8 mouse cellular contexts compared by ENCODE assay signal in the genomic region with DNA sequence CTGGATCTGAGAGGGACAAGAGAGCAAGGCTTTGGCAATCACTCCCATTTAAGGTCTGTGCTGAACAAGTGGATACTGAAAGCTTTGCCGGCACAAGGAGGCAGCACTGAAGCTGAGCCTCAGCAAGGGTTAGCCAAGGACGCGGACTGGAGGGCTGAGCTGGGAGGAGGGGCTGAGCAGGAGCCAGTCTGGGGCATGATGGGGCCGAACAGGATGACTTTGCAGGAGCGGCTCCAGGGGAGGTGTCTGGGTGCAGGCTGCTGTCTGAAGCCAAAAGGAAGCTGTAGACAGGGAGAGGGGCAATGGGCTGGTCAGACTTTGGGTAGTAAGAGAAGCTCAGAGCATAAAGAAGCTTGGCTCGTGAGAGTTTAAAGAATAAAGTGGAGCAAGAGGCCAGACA. TPM values are rescaled to one million over a fixed set of nuclear protein-coding genes. Genes with fewer than 3 reads are reported as not detected.
DNase-seq lines count a peak whose midpoint lies in the region; ATAC-seq lines count a peak whose summit lies in the region.
"Had no signal": no experiment of that assay in that cellular context is flagged by ENCODE, and none has a peak within 500 bp of the region (broad histone marks: within the 10 kb centered on the region; RNA-seq: fewer than 3 reads in every experiment).

No protein-coding gene starts in this region.

- H3K27ac ChIP-seq in forebrain, embryonic 16.5 days (ENCODE audit: low read length) = no peak overlapping the region

- peak; percentile 80 for DNase-seq in ZHBTc4 (ENCODE audit: low read depth, low spot score)
- DNase-seq in cerebellum, adult 11-12 months = peak; percentile 27
- DNase-seq in heart, postnatal 14 days = peak; percentile 64 to 79
- DNase-seq in kidney, postnatal 4 days = peak; percentile 71 to 83
- DNase-seq in lung, postnatal 25 days (ENCODE audit: low spot score) = peak; percentile 89
- peak; percentile 77 for DNase-seq in skeletal muscle tissue, adult 2 months (ENCODE audit: low read depth, low spot score)

- 0 out of 2 replicates have a peak, but pooled peaks cover 2% of the 10 kb centered on the region for H3K4me1 ChIP-seq in forebrain, embryonic 16.5 days (replicated peaks; ENCODE audit: control insufficient read depth, insufficient read depth, low read length)

- no peak overlapping the region for H3K9ac ChIP-seq in forebrain, embryonic 16.5 days (replicated peaks; ENCODE audit: low read depth, low read length)

- H3K4me3 ChIP-seq in forebrain, embryonic 16.5 days (replicated peaks; ENCODE audit: low read length) = no peak overlapping the region

- no peak overlapping the region for H3K4me2 ChIP-seq in forebrain, embryonic 16.5 days (ENCODE audit: low read length)

- ATAC-seq in forebrain, embryonic 16.5 days = peak; percentile 50; the same call in 1 of the 2 replicates

- no peaks in the 10 kb centered on the region for H3K27me3 ChIP-seq in forebrain, embryonic 16.5 days (replicated peaks; ENCODE audit: control insufficient read depth, insufficient read depth, low read length)

- intact Hi-C loops in heart, postnatal 14 days (cut with DNase I) = loop anchor here (5.0 kb wide), 1 partner anchor 35 kb away; no protein-coding TSS in a partner anchor

- WGBS in forebrain, embryonic 16.5 days = 13% methylated on average over 6 of the region's 6 CpGs

- H3K9me3 ChIP-seq in forebrain, embryonic 16.5 days (ENCODE audit: control insufficient read depth, low read length) = no peaks in the 10 kb centered on the region

- no peaks in the 10 kb centered on the region for H3K36me3 ChIP-seq in forebrain, embryonic 16.5 days (ENCODE audit: control insufficient read depth, insufficient read depth)

RNA-seq across cellular contexts. Expression of gene Mgst2, which starts 48.2 kb away (rescaled TPM):
- 0.27 and 0.56 TPM in 2 replicates for polyA plus RNA-seq in forebrain, embryonic 16.5 days (2015; fragmentation: Nextera tagmentation; extraction: Ambion mirVana)
- total RNA-seq in heart, postnatal 14 days (2021) = 1 to 10 TPM; 2.1 to 2.9 TPM
- total RNA-seq: left cerebral cortex, adult 18-20 months had no signal

RNA-seq across cellular contexts. Expression of gene Setd7, which starts 51.3 kb away (rescaled TPM):
- 4.2 and 4.5 TPM in 2 replicates for polyA plus RNA-seq in forebrain, embryonic 16.5 days (2015; fragmentation: Nextera tagmentation; extraction: Ambion mirVana)
- total RNA-seq in heart, postnatal 14 days (2021) = 10 to 100 TPM; 56.2 to 56.7 TPM

Comparison
In these comparisons a context has a peak if more than half of its experiments do, and no peak if none do; other contexts are left out.
1. DNase-seq: peak in every context shown above with its lines; median percentile 89 in lung, postnatal 25 days; 80 in ZHBTc4; 77 in kidney, postnatal 4 days; 77 in skeletal muscle tissue, adult 2 months; 72 in heart, postnatal 14 days; 27 in cerebellum, adult 11-12 months.